Mouse (Mus musculus) lung, postnatal 0 days (tissue): ENCODE results near the gene Nup188.

Experiments used
- CTCF ChIP-seq: IDR thresholded peaks from 2 replicates; pipeline ENCODE4 v1.5.1; 2016; ENCODE audit warnings: antibody characterized with exemption, mild to moderate bottlenecking
- EP300 ChIP-seq: IDR thresholded peaks from 2 replicates; pipeline ENCODE4 v1.6.1; 2016; ENCODE audit warnings: antibody characterized with exemption, mild to moderate bottlenecking, control low read depth

DNA sequence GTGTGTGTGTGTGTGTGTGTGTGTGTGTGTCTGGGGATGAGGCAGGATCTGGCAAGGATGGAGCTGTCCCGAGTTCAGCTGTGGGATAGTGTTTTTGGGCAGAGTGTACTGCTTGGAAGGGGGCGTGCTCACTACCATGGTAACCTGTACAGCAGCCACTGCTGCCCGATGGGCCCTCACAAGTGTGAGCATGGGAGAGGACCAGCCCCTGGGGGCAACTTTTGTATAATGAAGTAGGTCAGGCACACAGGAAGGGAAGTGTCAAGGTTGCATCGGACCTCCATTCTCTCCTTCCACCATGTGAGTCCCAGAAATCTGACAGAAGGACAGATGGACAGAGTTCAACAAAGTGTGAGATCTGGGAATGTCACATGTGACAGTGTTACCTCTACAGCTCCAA is 38.5 kb upstream of the Nup188 start:
- no peak for TF ChIP-seq CTCF
- no peak for TF ChIP-seq EP300
